Mouse (Mus musculus) cerebellum, adult 11-12 months (tissue): Measurements from ENCODE around the gene Gm8094.
"Not testable (repeated sequence)": the region's sequence is repeated elsewhere in the genome, so short reads cannot be mapped to it uniquely, and the experiment has no call there.

ENCODE experiments used
- DNase-seq: peaks from one replicate; pipeline ENCODE4 v3.0.0; 2022

Gene Gm8094

DNA sequence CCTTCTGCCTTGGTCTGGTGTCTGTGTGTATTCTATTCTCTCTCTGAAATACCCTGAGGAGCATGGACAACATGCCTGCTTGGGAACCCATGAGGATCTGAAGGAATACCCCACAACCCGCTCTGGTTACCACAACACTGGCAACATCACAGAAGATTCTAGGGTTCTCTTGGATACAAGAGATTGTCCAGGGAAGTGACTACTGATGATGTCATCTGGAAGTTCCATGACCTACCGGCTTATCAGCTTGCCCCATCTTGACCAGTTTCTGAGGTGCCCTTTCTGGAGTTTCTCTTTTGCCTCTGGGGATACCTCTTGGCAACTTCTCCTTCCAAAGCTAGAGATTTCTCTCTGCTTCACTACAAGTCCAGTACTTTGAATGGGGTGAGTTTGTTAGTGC, at the start of gene Gm8094:
Gene Gm8094, minus strand, starts transcription at position 101 of the 400 bp plus-strand sequence.
- not testable (repeated sequence) for DNase-seq

- not testable (repeated sequence) for DNase-seq
Measured at GRCm38 (mm10) chr14:43119673-43120072, 43.2 kb upstream of the Gm8094 start.

DNA sequence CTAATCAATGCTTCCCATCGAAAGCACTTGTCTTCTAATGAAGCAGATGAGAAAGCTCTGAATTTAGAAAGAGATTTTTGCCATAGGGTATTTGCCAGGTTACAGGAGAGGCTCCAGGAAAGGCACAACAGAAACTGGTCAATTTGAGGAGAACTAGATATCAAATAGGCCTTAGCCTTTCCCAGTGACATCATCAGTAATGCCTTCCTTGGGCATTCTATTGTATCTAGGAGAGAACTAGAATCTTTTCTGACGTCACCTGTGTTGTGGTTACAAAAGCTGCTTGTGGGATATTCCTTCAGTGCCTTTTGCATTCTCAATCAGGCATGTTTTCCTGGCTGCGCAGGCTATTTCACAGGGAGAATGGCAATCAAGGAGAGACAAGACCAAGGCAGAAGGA, 23.9 kb upstream of the Gm8094 start, which contains the start of gene Gm8104:
Gene Gm8104, plus strand, starts transcription at position 301 of the 400 bp plus-strand sequence.
- DNase-seq, result not testable (repeated sequence)

- DNase-seq, result not testable (repeated sequence)
Measured at GRCm38 (mm10) chr14:43089103-43089919, 12.9 kb upstream of the Gm8094 start.

DNA sequence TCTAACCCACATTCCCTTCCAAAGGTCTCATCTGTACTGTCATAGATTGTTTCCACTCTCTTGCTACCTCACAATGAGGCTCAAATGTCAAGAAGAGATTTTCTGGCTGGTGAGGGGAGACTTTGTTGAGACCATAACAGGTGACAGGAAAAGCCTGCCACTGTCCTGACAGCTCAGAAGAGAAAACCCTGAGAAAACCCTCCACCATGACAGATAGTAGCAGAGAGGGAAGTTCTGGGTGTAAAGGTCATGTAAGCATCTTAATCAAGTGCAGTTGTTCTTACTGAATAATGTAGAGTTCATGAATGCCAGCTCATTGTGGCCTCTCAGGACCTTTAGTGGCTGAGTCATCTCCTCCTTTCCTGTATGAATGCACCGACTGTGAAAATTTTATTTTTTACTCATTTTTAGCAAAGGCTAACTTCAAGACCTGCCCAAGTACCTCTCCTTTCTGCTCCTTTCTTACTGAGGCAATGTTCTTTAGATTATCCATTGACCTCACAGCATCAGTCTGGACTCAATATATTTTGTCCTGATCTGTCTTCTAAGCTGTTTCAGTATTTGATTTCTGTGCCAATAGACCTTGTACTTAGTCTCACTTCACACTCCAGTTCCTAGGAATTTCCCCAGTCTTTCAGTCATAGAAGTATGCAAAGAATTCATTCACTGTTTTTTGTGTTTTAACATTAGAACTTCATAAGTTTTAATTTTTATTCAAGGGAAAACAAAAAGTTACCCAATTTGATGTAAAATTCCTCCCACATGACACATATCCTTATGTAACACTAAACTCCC, 8.7 kb upstream of the Gm8094 start:
- DNase-seq, result not testable (repeated sequence)

GRCm38 (mm10) chr14:43060179-43060578, 16.3 kb downstream of the Gm8094 start:
- DNase-seq, result not testable (repeated sequence)

GRCm38 (mm10) chr14:43058063-43058462, 18.4 kb downstream of the Gm8094 start:
- not testable (repeated sequence) for DNase-seq
